ENCODE assay signal across 12 mouse cellular contexts in genomic region chr10:44765527-44765926, GRCm38 (mm10).
"Had no signal": no experiment of that assay in that cellular context is flagged by ENCODE, and none has a peak within 500 bp of the region (broad histone marks: within the 10 kb centered on the region; RNA-seq: fewer than 3 reads in every experiment).

No protein-coding gene starts in this region.

- H3K9ac ChIP-seq: limb, embryonic 15.5 days; midbrain, embryonic 12.5 days had no signal

- H3K9me3 ChIP-seq: limb, embryonic 15.5 days; midbrain, embryonic 12.5 days had no signal

- H3K4me3 ChIP-seq: limb, embryonic 15.5 days; midbrain, embryonic 12.5 days had no signal

- H3K36me3 ChIP-seq: limb, embryonic 15.5 days; midbrain, embryonic 12.5 days had no signal

- ATAC-seq: hindbrain, postnatal 0 days; midbrain, embryonic 16.5 days had no signal

- H3K4me2 ChIP-seq: limb, embryonic 15.5 days; midbrain, embryonic 12.5 days had no signal

- H3K27ac ChIP-seq: hindbrain, postnatal 0 days; kidney, postnatal 0 days; limb, embryonic 15.5 days; midbrain, embryonic 12.5 days had no signal

- DNase-seq: kidney, adult 11 months; kidney, adult 9 months; kidney, postnatal 36 days; layer of hippocampus, adult 9-11 months; layer of hippocampus, postnatal 36 days; right cerebral cortex, postnatal 25 days; thymus, postnatal 36 days had no signal

- H3K4me1 ChIP-seq: limb, embryonic 15.5 days; midbrain, embryonic 12.5 days had no signal

- H3K27me3 ChIP-seq: limb, embryonic 15.5 days; midbrain, embryonic 12.5 days had no signal
